Mouse (Mus musculus) NIH3T3 (cell line): ENCODE data around the gene Gm11127.
"Not testable (repeated sequence)": the region's sequence is repeated elsewhere in the genome, so short reads cannot be mapped to it uniquely, and the experiment has no call there.

Experiments
- DNase-seq: peaks from one replicate; pipeline ENCODE4 v3.0.0-alpha.2; 2012; ENCODE audit warnings: low read depth

Gm11127 gene

GRCm38 (mm10) chr17:36031583-36032331 is 26.4 kb downstream of the Gm11127 start:
- not testable (repeated sequence) for DNase-seq

GRCm38 (mm10) chr17:36030703-36031582 is 27.2 kb downstream of the Gm11127 start:
- not testable (repeated sequence) for DNase-seq

GRCm38 (mm10) chr17:36030046-36030702 is 28.0 kb downstream of the Gm11127 start:
- DNase-seq, result not testable (repeated sequence)

GRCm38 (mm10) chr17:36028879-36029619 is 29.1 kb downstream of the Gm11127 start:
- no peak for DNase-seq

GRCm38 (mm10) chr17:36027663-36028062 is 30.5 kb downstream of the Gm11127 start:
- DNase-seq, result no peak

GRCm38 (mm10) chr17:36025901-36026300 is 32.3 kb downstream of the Gm11127 start:
- no peak for DNase-seq

- DNase-seq, result no peak
These were observed 33.0 kb downstream of the Gm11127 start for GRCm38 (mm10) chr17:36025197-36025596.

- DNase-seq, result peak; percentile 80
These were observed 34.2 kb downstream of the Gm11127 start for GRCm38 (mm10) chr17:36023710-36024654.

GRCm38 (mm10) chr17:36022922-36023321 is 35.2 kb downstream of the Gm11127 start:
- no peak for DNase-seq

GRCm38 (mm10) chr17:36022098-36022497 is 36.1 kb downstream of the Gm11127 start:
- DNase-seq, result no peak

GRCm38 (mm10) chr17:36021309-36021708 is 36.9 kb downstream of the Gm11127 start:
- no peak for DNase-seq

GRCm38 (mm10) chr17:36020191-36021073 is 37.7 kb downstream of the Gm11127 start, which contains the start of gene H2-T24:
TSS of gene H2-T24 (minus strand) at chr17:36020560.
- DNase-seq, result peak; percentile 79

GRCm38 (mm10) chr17:36019519-36019918 is 38.7 kb downstream of the Gm11127 start:
- no peak for DNase-seq

GRCm38 (mm10) chr17:36018979-36019378 is 39.2 kb downstream of the Gm11127 start:
- no peak for DNase-seq

GRCm38 (mm10) chr17:36017046-36017445 is 41.1 kb downstream of the Gm11127 start:
- DNase-seq, result no peak

GRCm38 (mm10) chr17:36014977-36015376 is 43.2 kb downstream of the Gm11127 start:
- peak; percentile 0 for DNase-seq
